Mouse (Mus musculus): ENCODE data around the gene Olfr1042. TPM values are rescaled to one million over a fixed set of nuclear protein-coding genes. Genes with fewer than 3 reads are reported as not detected.
"Not testable (repeated sequence)": the region's sequence is repeated elsewhere in the genome, so short reads cannot be mapped to it uniquely, and the experiment has no call there.

The Olfr1042 gene
- not detected for total RNA-seq (2021)
- long read RNA-seq, experiment 1: 0 reads
- long read RNA-seq, experiment 2: 0 reads

DNA sequence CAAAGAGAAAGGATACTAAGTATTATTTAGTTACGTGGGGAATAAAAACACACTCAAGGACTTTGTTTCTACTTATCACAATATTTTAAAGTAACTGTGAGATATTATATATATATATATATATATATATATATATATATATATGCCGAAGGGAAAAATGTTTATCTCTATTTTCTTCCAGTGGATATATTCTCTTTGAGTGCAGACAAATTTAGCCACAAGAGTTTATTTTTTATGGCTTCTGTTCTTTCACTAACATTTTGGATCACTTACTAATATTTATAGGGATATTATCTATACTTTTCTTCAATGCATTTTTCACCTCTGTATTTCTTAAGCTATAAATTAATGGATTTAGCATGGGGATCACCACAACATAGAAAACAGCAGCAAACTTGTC is at the start of gene Olfr1042:
Gene Olfr1042, minus strand, starts transcription at position 101 of the 400 bp plus-strand sequence.
- no peak for DNase-seq (ENCODE audit: low spot score in 2 of 2)

DNA sequence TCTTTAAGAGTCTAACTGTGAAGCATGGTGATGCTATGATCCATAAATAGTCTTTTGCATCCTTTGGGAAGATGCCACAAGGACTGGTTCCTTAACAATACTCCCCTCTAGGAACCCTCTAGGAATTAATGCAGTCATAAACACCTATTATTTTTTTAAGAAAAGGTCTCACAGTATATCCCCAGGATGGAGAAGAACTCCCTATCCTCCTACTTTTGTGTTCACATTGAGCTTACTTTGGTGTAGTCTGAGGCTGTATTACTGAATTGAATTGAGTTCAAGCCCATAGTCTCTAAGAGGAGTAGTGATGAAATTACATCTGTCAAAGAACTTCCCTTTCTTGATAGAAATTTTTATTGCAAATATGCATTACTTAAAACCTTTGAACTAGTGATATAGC is 41.3 kb upstream of the Olfr1042 start, which contains the start of gene Olfr1045:
Gene Olfr1045, minus strand, starts transcription at position 101 of the 400 bp plus-strand sequence.
- no peak for DNase-seq (ENCODE audit: low spot score in 2 of 2)

DNA sequence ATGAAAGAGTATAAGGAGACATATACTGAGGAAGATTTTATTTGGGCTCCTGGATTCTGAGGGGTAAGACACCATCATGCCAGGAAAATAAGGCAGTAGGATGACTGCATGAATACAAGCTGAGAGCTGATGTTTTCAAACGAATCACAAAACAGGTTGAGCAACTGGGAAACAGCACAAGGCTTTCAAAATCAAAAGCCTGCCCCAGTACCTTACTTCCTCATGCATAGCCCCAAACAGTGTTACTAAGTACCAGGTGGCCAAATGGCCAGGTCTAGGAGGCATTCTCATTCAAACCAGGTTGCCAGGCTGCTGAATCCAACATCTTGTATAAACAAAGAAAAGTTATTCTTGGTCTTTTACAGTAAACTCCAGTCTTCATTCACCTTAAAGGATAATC is 34.2 kb upstream of the Olfr1042 start:
- DNase-seq (ENCODE audit: low spot score in 2 of 2): no peak

DNA sequence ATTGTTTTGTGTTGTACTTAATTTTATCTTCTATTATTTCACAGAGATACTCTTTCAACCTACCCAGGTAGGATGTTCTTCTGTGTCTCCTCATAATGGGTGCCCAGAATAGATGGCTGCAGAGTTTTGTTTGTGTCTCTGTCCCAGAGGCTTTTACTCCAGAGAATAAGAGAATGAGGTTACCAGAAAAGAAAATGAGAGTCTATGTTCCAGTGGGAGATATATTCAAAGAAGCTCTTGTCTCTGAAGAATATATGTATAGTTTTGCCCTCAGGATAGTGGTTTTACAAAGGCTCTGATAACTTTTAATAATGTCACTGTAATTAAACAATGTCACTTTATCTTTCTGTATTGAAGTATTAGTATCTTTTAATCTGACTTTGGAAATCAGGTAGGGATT is 23.9 kb upstream of the Olfr1042 start, which contains the start of gene Olfr52:
Gene Olfr52, minus strand, starts transcription at position 101 of the 400 bp plus-strand sequence.
- no peak for DNase-seq (ENCODE audit: low spot score in 2 of 2)

DNA sequence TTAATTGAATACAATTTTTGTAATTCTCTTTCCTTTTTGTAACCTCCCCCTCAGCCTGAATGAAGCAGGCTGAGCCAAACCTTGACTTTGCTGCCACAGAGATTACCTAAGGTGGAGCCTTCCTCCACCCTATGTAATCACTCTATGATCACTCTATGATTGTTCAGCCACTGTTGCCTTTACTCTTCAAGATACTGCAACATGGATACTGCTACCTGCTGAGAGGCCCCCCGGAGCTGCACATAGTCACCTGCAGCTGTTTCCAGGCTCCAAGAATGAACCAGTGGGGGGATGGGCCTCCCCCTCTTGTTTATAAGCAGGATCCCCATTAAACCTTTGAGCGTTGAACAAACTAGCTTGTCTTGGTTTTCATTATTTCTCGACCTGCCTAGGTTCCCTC is 18.3 kb upstream of the Olfr1042 start:
- DNase-seq (ENCODE audit: low spot score in 2 of 2): no peak

DNA sequence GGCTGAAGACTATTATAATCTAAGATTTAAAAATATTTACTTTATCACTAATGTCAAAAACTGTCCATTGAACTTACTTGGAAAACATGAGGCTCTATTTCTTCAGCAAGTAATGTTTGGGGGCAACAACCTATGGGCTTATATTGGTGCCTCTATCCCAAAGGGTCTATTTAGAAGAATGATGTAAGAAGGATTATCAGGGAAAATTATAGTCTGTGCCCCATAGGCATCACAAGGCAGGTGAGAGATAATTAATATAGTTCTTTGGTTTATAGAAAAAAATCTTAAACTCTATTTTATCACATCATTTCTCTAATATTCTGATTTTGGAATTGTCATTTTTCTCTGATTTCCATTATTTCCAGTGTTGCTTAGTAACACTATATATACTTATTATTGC is 16.1 kb upstream of the Olfr1042 start, which contains the start of gene Olfr1044:
Gene Olfr1044, minus strand, starts transcription at position 101 of the 400 bp plus-strand sequence.
- DNase-seq (ENCODE audit: low spot score in 2 of 2): no peak

DNA sequence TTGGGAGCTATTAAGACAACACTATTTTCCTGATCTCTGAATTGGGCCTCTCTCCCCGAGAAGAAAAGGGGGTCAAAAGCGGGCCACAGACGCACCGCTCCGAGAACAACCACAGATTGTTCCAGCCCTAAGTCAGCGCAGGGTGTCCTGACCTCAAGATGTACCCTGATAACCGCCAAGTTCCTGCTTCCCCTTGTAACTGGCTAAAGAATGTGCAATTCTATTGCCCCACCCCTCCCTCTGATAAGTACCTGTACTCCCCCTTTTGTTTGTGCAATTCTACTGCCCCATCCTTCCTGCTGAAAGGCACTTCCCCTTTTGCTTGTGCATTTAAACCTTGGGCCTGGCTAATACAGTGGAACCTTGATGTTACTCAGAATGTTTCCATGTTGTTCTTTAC is 13.8 kb upstream of the Olfr1042 start:
- DNase-seq (ENCODE audit: low spot score in 2 of 2): not testable (repeated sequence)

DNA sequence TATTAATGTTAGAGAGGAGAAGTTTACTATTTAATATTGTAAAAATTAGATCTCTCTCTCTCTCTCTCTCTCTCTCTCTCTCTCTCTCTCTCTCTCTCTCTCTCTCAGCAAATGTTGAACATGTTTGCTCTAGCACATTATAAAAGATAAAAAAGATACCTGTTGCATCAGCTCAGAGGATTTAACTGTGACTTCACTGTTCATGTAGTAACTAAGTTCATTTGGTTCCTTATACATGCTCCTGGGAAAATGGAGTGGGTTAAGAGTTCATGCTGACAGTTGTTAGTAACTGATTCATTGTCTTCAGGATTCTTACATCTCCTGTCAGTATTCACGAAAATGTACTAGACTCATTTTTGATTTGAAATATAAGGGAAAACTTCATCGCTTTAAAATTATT is 5.8 kb upstream of the Olfr1042 start, which contains the start of gene Olfr1043:
Gene Olfr1043, minus strand, starts transcription at position 101 of the 400 bp plus-strand sequence.
- DNase-seq (ENCODE audit: low spot score in 2 of 2): no peak

DNA sequence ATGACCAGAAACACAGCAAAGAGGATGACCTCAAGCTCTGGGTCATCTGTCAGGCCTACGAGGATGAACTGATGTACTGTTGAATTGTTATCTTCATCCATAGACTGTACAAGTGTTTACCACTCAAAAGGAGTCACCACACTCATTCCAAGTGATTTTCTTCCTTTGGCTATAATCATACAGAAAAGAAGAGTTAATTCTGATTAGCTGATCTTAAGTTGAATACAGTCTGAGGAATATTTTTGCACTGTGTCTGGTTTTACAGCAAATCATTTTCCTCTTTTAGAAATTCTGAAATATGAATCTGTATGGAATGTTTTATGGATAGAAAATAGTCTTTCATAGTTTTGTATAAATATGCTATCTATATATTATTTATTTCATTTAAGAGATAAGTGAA is 15.0 kb downstream of the Olfr1042 start, which contains the start of gene Olfr1040:
Gene Olfr1040, minus strand, starts transcription at position 101 of the 400 bp plus-strand sequence.
- DNase-seq (ENCODE audit: low spot score in 2 of 2): no peak

DNA sequence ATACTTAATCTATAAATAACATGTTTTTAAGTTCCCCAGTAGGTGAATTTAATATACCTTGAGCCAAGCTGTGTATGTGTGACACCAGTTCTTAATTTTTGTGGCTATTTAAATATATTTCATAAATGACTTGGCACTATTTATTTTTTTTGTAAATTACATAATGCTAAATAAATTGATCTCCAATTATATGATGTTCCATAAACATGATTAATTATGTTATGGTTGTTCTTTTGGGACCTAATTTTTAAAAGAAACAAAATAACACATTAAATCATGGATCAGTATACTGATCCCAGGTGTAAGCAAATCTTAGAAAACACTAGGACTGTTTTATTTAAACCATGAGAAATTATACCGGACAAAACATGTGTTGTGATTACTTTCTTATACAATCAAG is 25.8 kb downstream of the Olfr1042 start, which contains the start of gene Olfr1039:
Gene Olfr1039, minus strand, starts transcription at position 101 of the 400 bp plus-strand sequence.
- DNase-seq (ENCODE audit: low spot score in 2 of 2): no peak

Other genes with a start within 250 kb of the Olfr1042 start
- not detected for gene Olfr1025-ps1, start 246.6 kb downstream of the Olfr1042 start, total RNA-seq (2021)
- gene Olfr1026, start 240.3 kb downstream of the Olfr1042 start, total RNA-seq (2021): not detected
- not detected for gene Olfr1028, start 211.4 kb downstream of the Olfr1042 start, total RNA-seq (2021)
- not detected for gene Olfr1029, start 187.9 kb downstream of the Olfr1042 start, total RNA-seq (2021)
- not detected for gene Olfr1030, start 182.6 kb downstream of the Olfr1042 start, total RNA-seq (2021)
- not detected for gene Olfr1031, start 171.5 kb downstream of the Olfr1042 start, total RNA-seq (2021)
- not detected for gene Olfr1032, start 156.3 kb downstream of the Olfr1042 start, total RNA-seq (2021)
- under 1 TPM; 0.08 to 0.10 TPM for gene Olfr1033, start 141.2 kb downstream of the Olfr1042 start, total RNA-seq (2021)
- not detected for gene Olfr1034, start 116.0 kb downstream of the Olfr1042 start, total RNA-seq (2021)
- gene Olfr1036, start 87.8 kb downstream of the Olfr1042 start, total RNA-seq (2021): not detected
- gene Olfr1037, start 74.5 kb downstream of the Olfr1042 start, total RNA-seq (2021): not detected
- gene Olfr1039, start 25.9 kb downstream of the Olfr1042 start, total RNA-seq (2021): not detected
- not detected for gene Olfr1040, start 15.1 kb downstream of the Olfr1042 start, total RNA-seq (2021)
- not detected for gene Olfr1043, start 5.7 kb upstream of the Olfr1042 start, total RNA-seq (2021)
- gene Olfr1044, start 16.0 kb upstream of the Olfr1042 start, total RNA-seq (2021): not detected
- gene Olfr52, start 23.8 kb upstream of the Olfr1042 start, total RNA-seq (2021): not detected
- not detected for gene Olfr1045, start 41.2 kb upstream of the Olfr1042 start, total RNA-seq (2021)
- gene Olfr1046, start 57.5 kb upstream of the Olfr1042 start, total RNA-seq (2021): not detected
- not detected for gene Olfr1047, start 69.6 kb upstream of the Olfr1042 start, total RNA-seq (2021)
- gene Olfr1048, start 78.5 kb upstream of the Olfr1042 start, total RNA-seq (2021): not detected
- gene Olfr1049, start 96.5 kb upstream of the Olfr1042 start, total RNA-seq (2021): not detected
- gene Olfr1051, start 117.2 kb upstream of the Olfr1042 start, total RNA-seq (2021): not detected
- gene Olfr1052, start 130.6 kb upstream of the Olfr1042 start, total RNA-seq (2021): not detected
- not detected for gene Olfr1053, start 153.4 kb upstream of the Olfr1042 start, total RNA-seq (2021)
- gene Olfr1054, start 173.6 kb upstream of the Olfr1042 start, total RNA-seq (2021): not detected
- not detected for gene Olfr1055, start 188.4 kb upstream of the Olfr1042 start, total RNA-seq (2021)
- not detected for gene Olfr1056, start 200.6 kb upstream of the Olfr1042 start, total RNA-seq (2021)
- gene Olfr1057, start 216.6 kb upstream of the Olfr1042 start, total RNA-seq (2021): not detected
- gene Olfr1058, start 226.7 kb upstream of the Olfr1042 start, total RNA-seq (2021): not detected

Measured in gastrocnemius, postnatal 4 days (tissue).